Mouse (Mus musculus): Measurements from ENCODE around the gene Fgf16. TPM values are rescaled to one million over a fixed set of nuclear protein-coding genes. Genes with fewer than 3 reads are reported as not detected.

Fgf16 gene
- polyA plus RNA-seq, 1 experiment from 2014 or later: 0.98 TPM

Other genes with a start within 250 kb of the Fgf16 start
- gene Atrx, start 165.1 kb downstream of the Fgf16 start, polyA plus RNA-seq (2015; fragmentation: Nextera tagmentation; extraction: Ambion mirVana): 115 and 124 TPM in 2 replicates
- gene Magt1, start 247.6 kb downstream of the Fgf16 start, polyA plus RNA-seq (2015; fragmentation: Nextera tagmentation; extraction: Ambion mirVana): 43.5 and 46.5 TPM in 2 replicates

Measured in heart, embryonic 16.5 days (tissue).